Mouse (Mus musculus) retina, adult 2 months (tissue): ENCODE measurements at regions not wholly inside any gene's neighbourhood (a gene's known extent, or its start where the extent isn't known, plus 50 kb on each side); places are given as distances from the start of the nearest gene placed in this dataset.

Experiments
- DNase-seq: peaks from one replicate; pipeline ENCODE4 v3.0.0-alpha.2; 2012; ENCODE audit warnings: low read depth, low spot score

DNA sequence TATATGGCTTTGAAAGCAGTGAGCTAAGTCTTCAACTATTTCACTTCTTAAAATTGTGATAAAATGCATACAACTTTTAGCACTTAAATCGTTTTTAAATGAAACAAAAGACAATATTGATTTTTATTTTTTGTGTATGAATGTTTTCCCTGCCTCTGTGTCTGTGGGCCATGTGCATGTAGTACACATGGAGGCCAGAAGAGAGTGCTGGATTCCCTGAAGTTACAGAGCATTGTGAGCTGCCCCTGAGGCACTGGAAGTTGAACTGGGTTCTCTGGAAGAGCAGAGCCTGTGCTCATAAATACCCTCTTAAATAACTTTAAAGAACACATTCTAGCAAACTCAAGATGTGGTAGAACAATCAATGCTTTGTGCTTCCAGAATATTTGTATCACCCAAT is 61.8 kb upstream of the Gm6812 start:
- no peak for DNase-seq

DNA sequence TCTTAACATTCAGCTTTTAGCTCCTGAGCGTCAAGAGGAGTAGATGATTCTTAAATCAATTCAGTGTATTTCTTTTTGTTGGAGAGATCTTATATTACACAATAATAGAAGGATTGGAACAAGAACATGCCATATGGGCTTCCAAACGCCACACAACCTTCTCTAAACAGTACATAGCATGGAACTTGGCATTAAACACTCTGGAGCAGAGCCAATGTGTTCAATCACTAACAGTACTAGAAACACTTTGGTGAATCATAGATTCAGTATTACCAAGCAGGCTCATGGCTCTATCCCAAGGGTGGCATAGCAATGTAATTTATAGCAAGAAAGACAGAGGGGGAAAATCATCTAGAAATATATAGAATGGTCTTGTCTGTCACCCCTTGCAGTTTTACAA is 60.4 kb upstream of the Gm6812 start:
- DNase-seq, result no peak

DNA sequence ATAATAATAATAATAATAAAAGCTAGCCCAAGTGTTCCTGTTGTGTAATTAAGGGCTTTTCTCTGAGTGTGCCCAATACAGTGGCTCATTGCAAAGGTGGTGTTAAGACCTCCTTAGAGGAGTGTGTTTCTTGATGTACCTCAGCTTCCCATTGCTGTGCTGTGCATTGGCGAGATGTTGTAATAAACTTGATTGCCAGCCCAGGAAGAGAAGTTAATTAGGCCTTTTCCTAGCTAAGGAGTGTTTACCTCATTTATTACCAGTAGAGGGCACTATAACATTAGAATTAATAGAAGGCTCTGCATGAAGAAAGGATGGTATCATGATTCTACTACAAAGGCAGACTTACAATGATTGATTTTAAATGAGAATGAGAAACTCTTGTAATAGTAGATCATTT is 57.9 kb upstream of the Gm6812 start:
- peak; percentile 30 for DNase-seq

DNA sequence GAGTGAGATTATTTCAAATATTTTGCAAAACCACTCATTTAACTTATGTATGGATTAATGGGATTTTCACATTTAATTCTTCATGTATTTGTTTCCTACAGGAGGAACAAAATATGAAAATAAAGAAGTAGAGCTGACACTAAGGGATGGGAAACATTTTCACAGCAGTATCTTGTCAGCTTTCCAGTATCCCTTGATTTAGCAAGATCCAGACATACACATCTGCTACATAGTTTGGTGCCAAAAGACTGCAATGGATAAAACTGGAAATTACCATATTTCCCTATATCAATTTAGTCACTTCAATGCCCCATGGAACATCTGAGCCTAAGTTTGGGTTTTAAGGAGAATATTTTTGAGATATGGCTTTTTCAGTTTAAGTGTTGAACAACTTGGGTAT is 52.9 kb upstream of the Gm6812 start:
- DNase-seq, result no peak
